Mouse (Mus musculus): ENCODE measurements around the gene Fndc3b. TPM values are rescaled to one million over a fixed set of nuclear protein-coding genes. Genes with fewer than 3 reads are reported as not detected.
"Not testable (repeated sequence)": the region's sequence is repeated elsewhere in the genome, so short reads cannot be mapped to it uniquely, and the experiment has no call there.

Fndc3b gene
- polyA plus RNA-seq, 1 experiment from 2014 or later, result 4.7 TPM

DNA sequence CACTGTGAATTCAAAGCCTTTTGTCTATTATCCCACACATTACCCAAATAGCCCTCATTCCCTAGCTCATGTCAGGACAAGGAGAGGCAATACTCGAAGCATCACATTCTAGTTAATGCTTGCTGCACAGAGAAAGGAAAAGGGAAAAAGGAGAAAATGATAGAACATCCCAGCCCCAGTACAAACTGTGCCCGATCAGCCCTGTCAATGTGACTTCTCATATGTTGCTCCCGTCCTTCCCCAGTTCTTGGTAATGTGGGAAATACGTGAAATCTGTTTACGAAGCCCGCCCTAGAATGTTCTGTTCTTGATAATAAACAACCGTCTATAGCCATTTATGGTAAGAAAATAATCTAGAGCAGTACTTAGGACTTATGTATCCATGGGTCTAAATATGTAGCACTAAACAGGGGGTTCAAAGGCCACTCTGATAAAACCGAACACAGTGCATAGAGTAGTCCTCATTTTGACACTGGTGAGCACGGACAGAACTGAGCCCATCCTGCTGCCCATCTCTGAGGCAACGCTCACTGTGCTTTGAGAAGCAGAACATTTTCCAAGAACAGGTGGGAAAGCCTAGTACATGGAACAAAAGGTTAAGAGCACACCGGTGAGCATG, 286.9 kb downstream of the Fndc3b start:
- WGBS (ENCODE audit: insufficient replicate concordance), result 76% methylated on average over 11 of the region's 11 CpGs
- H3K9ac ChIP-seq, result no peak overlapping the region
- H3K9me3 ChIP-seq (replicated peaks), result no peaks in the 10 kb centered on the region
- no peak overlapping the region for H3K4me2 ChIP-seq
- H3K36me3 ChIP-seq, result peaks cover 22% of the 10 kb centered on the region; the same call in 1 of the 2 replicates
- H3K27me3 ChIP-seq, result no peaks in the 10 kb centered on the region
- ATAC-seq (ENCODE audit: low read depth) (no peak), DNase-seq (no peak)
- H3K4me1 ChIP-seq (replicated peaks), result no peaks in the 10 kb centered on the region
- no peak overlapping the region for H3K27ac ChIP-seq
- no peak overlapping the region for H3K4me3 ChIP-seq (replicated peaks)

DNA sequence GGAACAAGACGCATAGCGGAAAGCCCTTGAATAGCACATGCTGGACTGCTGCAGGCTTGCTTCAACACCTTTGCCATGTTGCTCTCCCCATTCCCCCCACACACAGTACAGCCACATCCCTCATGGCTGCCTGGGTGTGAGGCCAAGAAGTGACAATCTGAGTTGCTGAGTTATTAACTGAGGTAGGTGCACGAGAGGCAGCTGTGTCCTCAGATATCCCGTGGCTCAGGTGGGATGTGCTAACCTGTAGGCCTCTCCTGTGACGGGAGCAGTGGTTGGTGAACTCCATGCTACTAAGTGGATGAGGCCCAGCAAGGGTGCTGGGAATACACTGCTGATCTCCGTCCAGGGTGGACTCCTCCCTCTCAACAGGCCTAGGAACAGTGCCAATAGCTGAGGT, 288.6 kb downstream of the Fndc3b start:
- DNase-seq, result no peak
- Histone ChIP-seq H3K4me1 (replicated peaks) (no peaks in the 10 kb centered on the region), H3K9ac (no peak overlapping the region), H3K27me3 (no peaks in the 10 kb centered on the region), H3K27ac (no peak overlapping the region), H3K9me3 (replicated peaks) (no peaks in the 10 kb centered on the region), H3K4me3 (replicated peaks) (no peak overlapping the region), H3K4me2 (no peak overlapping the region), H3K36me3 (peaks cover 26% of the 10 kb centered on the region)
- WGBS (ENCODE audit: insufficient replicate concordance), result 71% methylated on average over 6 of the region's 6 CpGs
- ATAC-seq (ENCODE audit: low read depth), result no peak

DNA sequence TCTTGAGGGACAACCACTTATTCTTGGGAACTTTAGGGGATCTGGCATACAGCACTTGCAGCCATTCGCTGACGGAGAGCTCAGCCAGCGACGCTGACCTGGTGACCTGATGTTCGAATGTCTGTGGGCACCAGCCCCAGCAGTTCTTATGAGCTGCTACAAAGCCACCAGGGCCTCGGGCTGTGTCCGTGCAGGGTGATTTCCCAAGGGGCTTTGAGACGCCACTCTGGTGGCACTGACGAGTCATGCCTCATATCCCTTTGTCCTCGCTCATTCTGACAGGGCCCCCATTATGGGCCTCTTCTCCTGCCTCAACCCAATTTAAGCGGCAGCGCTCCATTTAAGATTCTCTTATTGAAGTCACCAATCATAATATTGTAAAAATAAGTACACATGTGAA, 289.1 kb downstream of the Fndc3b start:
- Histone ChIP-seq H3K27ac (no peak overlapping the region), H3K4me1 (replicated peaks) (no peaks in the 10 kb centered on the region), H3K4me2 (no peak overlapping the region), H3K9ac (no peak overlapping the region), H3K36me3 (peaks cover 23% of the 10 kb centered on the region), H3K9me3 (replicated peaks) (no peaks in the 10 kb centered on the region), H3K27me3 (no peaks in the 10 kb centered on the region), H3K4me3 (replicated peaks) (no peak overlapping the region)
- DNase-seq (no peak), ATAC-seq (ENCODE audit: low read depth) (no peak)
- 77% methylated on average over 12 of the region's 12 CpGs for WGBS (ENCODE audit: insufficient replicate concordance)

DNA sequence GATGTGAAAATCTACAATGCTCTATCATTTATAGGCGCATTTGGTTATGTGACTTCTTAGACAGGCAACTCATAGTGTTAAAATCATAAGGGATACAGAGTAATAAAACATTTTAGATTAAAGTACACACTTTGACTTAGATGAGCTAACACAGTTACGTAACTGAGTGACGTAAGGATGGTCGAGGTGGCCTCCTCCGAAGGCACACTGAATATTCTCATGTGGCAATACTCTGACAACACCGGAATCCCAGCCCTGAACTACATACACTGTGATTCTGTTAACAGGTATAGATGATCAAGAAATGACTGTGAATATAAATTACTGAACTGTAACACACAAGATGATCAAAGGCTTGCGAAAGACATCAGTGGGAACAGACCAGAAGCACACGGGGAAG, 292.5 kb downstream of the Fndc3b start:
- H3K9me3 ChIP-seq (replicated peaks), result no peaks in the 10 kb centered on the region
- no peak overlapping the region for H3K4me2 ChIP-seq
- H3K4me1 ChIP-seq (replicated peaks), result no peaks in the 10 kb centered on the region
- DNase-seq (no peak), ATAC-seq (ENCODE audit: low read depth) (no peak)
- peaks cover 15% of the 10 kb centered on the region for H3K36me3 ChIP-seq
- no peak overlapping the region for H3K4me3 ChIP-seq (replicated peaks)
- H3K27ac ChIP-seq, result no peak overlapping the region
- WGBS (ENCODE audit: insufficient replicate concordance), result 82% methylated on average over 8 of the region's 8 CpGs
- H3K27me3 ChIP-seq, result no peaks in the 10 kb centered on the region
- no peak overlapping the region for H3K9ac ChIP-seq

DNA sequence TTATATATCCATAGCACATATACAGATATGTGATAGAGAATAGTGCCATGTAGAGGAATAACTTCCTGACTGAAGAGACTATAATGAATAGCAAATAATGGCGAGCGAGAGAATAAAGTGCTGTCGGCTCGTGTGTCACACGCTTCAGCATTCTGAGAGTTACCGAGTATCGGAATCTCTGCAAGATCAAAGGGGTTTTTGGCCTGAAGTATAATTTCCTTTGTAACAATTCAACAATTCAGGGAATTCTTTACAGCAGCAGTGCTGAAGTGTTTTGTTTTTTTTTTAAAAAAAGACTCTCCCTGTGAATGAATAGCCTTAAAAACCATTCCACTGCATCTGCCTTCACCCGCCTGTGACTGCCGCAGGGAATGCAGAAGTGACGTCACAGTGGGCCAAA, 294.3 kb downstream of the Fndc3b start:
- WGBS (ENCODE audit: insufficient replicate concordance), result 83% methylated on average over 10 of the region's 10 CpGs
- no peak for ATAC-seq (ENCODE audit: low read depth)

DNA sequence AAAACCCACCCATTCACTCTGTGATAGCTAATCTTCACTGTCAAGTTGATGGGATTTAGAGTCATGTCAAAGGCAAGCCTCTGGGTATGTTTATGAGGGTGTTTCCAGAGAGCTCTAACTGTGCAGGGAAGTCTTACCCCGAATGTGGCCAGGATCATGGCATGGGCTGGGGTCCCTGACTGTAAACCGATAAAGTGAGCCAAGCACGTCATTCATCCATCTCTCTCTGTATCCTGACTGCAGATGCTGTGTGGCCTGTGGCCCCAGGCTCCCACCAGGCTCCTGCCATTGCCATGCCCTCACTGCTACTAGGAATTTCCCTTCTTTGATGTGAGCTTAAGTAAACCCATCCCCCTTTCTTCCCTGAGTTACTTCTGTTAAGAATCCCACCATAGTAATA, 297.5 kb downstream of the Fndc3b start:
- no peak overlapping the region for H3K4me3 ChIP-seq (replicated peaks)
- H3K4me1 ChIP-seq (replicated peaks), result no peaks in the 10 kb centered on the region
- H3K9ac ChIP-seq, result no peak overlapping the region
- WGBS (ENCODE audit: insufficient replicate concordance), result 65% methylated on average over 3 of the region's 3 CpGs
- no peak for DNase-seq
- H3K4me2 ChIP-seq, result no peak overlapping the region
- H3K27ac ChIP-seq, result no peak overlapping the region
- H3K36me3 ChIP-seq, result peaks cover 7% of the 10 kb centered on the region
- ATAC-seq (ENCODE audit: low read depth), result no peak
- H3K9me3 ChIP-seq (replicated peaks), result no peaks in the 10 kb centered on the region
- no peaks in the 10 kb centered on the region for H3K27me3 ChIP-seq

More for the DNA sequence above, 294.3 kb downstream of the Fndc3b start:
- Histone ChIP-seq H3K27me3 (no peaks in the 10 kb centered on the region), H3K9ac (no peak overlapping the region), H3K36me3 (peaks cover 13% of the 10 kb centered on the region), H3K27ac (no peak overlapping the region), H3K9me3 (replicated peaks) (no peaks in the 10 kb centered on the region), H3K4me2 (no peak overlapping the region), H3K4me1 (replicated peaks) (no peaks in the 10 kb centered on the region), H3K4me3 (replicated peaks) (no peak overlapping the region)
- no peak for DNase-seq

DNA sequence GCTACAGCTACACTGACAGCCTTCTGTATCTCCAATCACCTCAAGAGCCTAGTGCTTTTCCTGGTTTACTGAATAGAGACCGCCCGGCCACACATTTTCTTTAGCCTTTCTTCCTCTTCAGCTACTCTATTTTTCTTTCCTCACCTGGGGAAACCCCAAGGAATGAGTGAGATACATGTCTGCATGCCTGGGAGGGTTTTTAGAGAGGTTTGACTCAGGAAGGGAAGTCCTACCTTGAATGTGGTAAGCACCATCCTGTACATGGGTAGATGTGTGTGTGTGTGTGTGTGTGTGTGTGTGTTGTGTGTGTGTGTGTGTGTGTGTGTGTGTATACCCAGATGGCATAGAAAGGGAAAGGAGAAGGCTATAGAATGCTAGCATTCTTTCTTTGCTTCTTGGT, 299.8 kb downstream of the Fndc3b start:
- 75% methylated on average over 2 of the region's 2 CpGs for WGBS (ENCODE audit: insufficient replicate concordance)
- Histone ChIP-seq H3K27ac (no peak overlapping the region), H3K4me3 (replicated peaks) (no peak overlapping the region)

DNA sequence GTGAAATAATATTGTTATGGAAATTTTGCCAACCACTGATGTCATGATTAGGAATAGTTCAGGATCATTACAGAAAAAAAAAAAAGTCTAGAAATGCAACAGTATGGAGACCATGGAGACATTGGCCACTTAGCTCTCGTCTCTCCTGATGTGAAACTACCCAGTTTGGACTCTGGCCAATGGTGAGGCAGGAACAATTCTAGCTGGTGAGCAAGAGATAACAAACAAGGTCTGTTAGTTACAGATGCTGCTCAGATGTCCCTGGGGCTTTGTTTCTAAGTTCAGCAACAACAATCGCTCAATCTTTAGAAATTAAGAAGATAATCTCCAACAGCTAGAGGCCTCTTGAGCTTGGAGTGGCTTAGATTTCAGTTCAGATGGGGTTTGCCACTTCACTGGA, 302.5 kb downstream of the Fndc3b start:
- no peak for DNase-seq
- Histone ChIP-seq H3K4me3 (replicated peaks) (no peak overlapping the region), H3K9me3 (replicated peaks) (no peaks in the 10 kb centered on the region), H3K27ac (no peak overlapping the region), H3K4me2 (no peak overlapping the region), H3K4me1 (replicated peaks) (no peaks in the 10 kb centered on the region), H3K27me3 (no peaks in the 10 kb centered on the region), H3K9ac (no peak overlapping the region), H3K36me3 (no peaks in the 10 kb centered on the region)
- 46% methylated on average over 2 of the region's 2 CpGs for WGBS (ENCODE audit: insufficient replicate concordance)
- no peak for ATAC-seq (ENCODE audit: low read depth)

More for the DNA sequence above, 299.8 kb downstream of the Fndc3b start:
- Histone ChIP-seq H3K36me3 (no peaks in the 10 kb centered on the region), H3K4me2 (no peak overlapping the region), H3K4me1 (replicated peaks) (no peaks in the 10 kb centered on the region), H3K27me3 (no peaks in the 10 kb centered on the region), H3K9ac (no peak overlapping the region), H3K9me3 (replicated peaks) (no peaks in the 10 kb centered on the region)
- no peak for DNase-seq
- ATAC-seq (ENCODE audit: low read depth), result no peak

DNA sequence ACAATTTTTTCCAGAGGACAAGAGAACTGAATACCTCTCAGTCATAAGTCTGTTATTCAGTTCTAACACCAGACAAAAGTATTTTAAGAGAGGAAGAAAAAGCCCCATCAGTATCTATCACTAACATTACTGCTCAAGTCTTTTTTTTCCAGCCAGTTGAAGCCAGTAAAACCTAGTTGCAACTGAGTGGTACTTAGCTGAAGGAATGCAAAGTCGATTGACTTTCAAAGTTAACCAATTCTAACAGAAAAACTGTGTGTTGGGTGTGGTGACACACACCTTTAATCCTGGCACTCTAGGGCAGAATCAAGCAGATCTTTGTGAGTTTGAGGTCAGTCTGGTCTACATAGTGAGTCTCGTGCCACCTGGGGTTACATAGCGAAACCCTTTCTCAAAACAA, 304.7 kb downstream of the Fndc3b start:
- H3K9me3 ChIP-seq (replicated peaks), result no peaks in the 10 kb centered on the region
- no peaks in the 10 kb centered on the region for H3K27me3 ChIP-seq
- H3K4me3 ChIP-seq (replicated peaks), result no peak overlapping the region
- no peak overlapping the region for H3K4me2 ChIP-seq
- no peaks in the 10 kb centered on the region for H3K36me3 ChIP-seq
- H3K9ac ChIP-seq, result no peak overlapping the region
- DNase-seq (no peak), ATAC-seq (ENCODE audit: low read depth) (no peak)
- WGBS (ENCODE audit: insufficient replicate concordance), result 60% methylated on average over 3 of the region's 3 CpGs
- no peak overlapping the region for H3K27ac ChIP-seq
- H3K4me1 ChIP-seq (replicated peaks), result no peaks in the 10 kb centered on the region

DNA sequence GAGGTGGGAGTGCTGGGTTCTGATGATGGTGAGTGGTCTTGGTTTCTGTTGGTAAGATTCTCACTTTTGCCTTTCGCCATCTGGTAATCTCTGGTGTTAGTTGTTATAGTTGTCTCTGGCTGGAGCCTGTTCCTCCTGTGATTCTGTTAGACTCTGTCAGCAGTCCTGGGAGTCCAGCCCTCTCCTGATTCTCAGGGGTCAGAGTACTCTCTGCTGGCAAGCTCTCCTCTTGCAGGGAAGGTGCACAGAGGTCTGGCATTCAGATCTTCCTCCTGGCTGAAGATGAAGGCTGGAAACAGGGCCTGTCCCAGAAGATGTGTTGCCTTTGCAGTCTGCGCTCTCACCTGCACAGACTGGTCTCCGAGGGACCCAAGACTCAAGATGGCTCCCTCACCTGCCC, 310.1 kb downstream of the Fndc3b start:
- not testable (repeated sequence) for DNase-seq; H3K9ac ChIP-seq; H3K27ac ChIP-seq; H3K9me3 ChIP-seq (replicated peaks); H3K36me3 ChIP-seq; H3K27me3 ChIP-seq; H3K4me1 ChIP-seq (replicated peaks); ATAC-seq (ENCODE audit: low read depth); H3K4me2 ChIP-seq; H3K4me3 ChIP-seq (replicated peaks)
- WGBS (ENCODE audit: insufficient replicate concordance), result 61% methylated on average over 3 of the region's 3 CpGs

DNA sequence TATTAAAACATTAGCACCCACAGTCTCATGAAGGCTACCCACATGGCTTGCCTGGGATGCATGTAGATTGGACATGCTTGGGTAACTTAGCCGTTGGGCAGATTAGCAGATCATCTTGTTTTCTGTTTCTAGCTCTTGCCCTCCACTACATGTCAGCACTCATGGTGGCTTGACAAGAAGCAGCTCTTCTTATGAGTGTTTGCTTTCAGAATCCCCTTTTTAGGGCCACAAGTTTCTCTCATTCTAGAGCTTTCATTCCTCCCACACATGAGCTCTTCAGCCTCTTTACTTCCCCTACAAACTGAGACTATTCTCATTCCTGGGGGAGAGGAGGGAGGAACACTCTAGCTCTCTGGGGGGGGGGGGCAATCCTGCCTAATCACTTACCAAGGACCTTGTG, 321.2 kb downstream of the Fndc3b start:
- Histone ChIP-seq H3K9ac (no peak overlapping the region), H3K27ac (no peak overlapping the region), H3K4me2 (no peak overlapping the region), H3K9me3 (replicated peaks) (no peaks in the 10 kb centered on the region), H3K27me3 (no peaks in the 10 kb centered on the region), H3K4me3 (replicated peaks) (no peak overlapping the region), H3K36me3 (no peaks in the 10 kb centered on the region), H3K4me1 (replicated peaks) (no peaks in the 10 kb centered on the region)
- ATAC-seq (ENCODE audit: low read depth) (no peak), DNase-seq (no peak)
- WGBS (ENCODE audit: insufficient replicate concordance), result 61% methylated on average over 1 of the region's 1 CpGs

DNA sequence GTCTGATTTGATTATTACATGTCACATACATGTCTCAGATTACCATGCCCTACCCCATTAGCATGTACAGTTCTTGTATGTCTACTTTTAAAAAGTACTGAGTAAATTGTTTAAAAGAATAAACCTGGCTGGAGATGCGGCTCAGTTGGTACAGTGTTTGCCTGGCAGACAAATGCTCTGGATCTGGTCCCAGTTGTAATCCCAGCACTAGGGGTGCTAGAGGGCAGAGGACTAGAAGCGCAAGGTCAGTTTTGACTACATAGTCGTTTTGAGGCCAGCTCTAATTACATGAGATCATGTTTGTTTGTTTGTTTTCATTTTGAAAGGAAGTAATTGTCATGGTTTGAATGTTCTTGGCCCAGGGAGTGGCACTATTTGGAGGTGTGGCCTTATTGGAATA, 326.3 kb downstream of the Fndc3b start:
- Histone ChIP-seq H3K36me3 (no peaks in the 10 kb centered on the region), H3K27ac (no peak overlapping the region), H3K9me3 (replicated peaks) (no peaks in the 10 kb centered on the region), H3K4me1 (replicated peaks) (no peaks in the 10 kb centered on the region), H3K27me3 (no peaks in the 10 kb centered on the region), H3K4me2 (no peak overlapping the region), H3K9ac (no peak overlapping the region), H3K4me3 (replicated peaks) (no peak overlapping the region)
- no peak for DNase-seq
- WGBS (ENCODE audit: insufficient replicate concordance), result 56% methylated on average over 3 of the region's 3 CpGs
- no peak for ATAC-seq (ENCODE audit: low read depth)

Data from liver, embryonic 13.5 days (tissue).